Mouse (Mus musculus): ENCODE results near the gene March6.

March6 gene

GRCm38 (mm10) chr15:31543246-31543645 lies 12.4 kb upstream of the March6 start:
- no peak for DNase-seq (ENCODE audit: low read depth in 1 of 2, low spot score in 2 of 2)

DNA sequence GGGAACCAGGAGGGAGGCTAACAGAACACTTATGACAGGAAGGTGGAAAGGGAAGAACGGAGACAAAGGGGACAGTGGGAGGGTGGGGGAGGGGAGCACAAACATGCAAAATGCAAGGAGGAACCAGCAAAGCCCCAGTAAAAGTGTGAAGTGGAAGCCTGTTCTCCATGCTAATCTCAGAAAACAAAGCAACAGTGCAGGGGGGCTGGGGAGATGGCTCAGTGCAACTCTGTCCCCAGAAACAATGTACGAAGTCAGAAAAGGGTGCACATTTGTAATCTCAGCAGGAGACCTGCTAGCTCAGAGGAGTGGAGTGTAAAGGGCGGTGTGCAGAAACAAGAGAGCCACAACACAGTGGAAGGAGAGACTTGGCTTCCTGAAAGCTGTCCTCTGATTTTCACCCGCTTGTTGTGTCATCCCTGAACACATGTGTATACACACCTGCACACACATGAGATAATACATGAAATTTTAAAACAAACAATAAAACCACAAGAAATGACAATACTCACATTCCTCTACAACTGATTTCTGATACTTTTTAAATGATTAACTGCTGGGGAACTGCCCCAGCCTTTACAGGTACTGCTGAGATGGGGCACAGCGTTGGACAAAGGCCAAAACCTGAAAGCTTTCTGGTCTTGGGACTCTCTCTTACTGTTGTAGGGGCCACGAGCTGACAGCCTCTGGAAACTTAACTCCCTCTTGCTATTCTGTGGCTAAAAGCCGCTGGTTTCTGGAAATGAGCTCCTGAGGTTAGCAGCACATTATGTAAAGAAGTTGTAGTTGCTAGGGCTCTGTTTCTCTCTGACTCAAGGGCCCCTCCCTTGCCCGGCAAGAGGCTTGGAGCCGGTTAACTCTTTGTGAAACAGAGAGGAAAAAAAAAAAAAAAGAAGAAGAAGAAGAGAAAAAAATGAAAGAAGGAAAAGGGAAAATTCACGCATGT lies 11.4 kb upstream of the March6 start:
- DNase-seq (ENCODE audit: low read depth in 1 of 2, low spot score in 2 of 2) = no peak

GRCm38 (mm10) chr15:31540513-31540802 lies 9.6 kb upstream of the March6 start:
- DNase-seq (ENCODE audit: low read depth in 1 of 2, low spot score in 2 of 2) = no peak

- no peak for DNase-seq (ENCODE audit: low read depth in 1 of 2, low spot score in 2 of 2)
Measured at GRCm38 (mm10) chr15:31539643-31540512, 9.0 kb upstream of the March6 start.

DNA sequence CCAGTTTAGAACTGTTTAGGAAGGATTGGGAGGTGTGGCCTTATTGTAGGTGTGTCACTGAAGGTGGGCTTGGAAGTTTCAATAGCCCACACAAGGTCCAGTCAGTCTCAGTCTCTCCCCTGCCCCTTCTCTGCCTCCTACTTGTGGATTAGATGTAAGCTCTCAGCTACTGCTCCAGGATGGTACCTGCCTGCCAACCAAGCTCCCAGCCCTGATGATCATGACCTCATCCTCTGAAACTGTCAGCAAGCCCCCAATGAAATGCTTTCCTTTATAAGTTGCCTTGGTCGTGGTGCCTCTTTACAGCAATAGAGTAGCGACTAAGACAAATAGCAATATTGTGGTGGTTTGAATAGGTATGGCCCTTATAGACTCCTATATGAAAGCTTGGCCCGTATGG lies 7.5 kb upstream of the March6 start:
- no peak for DNase-seq (ENCODE audit: low read depth in 1 of 2, low spot score in 2 of 2)

GRCm38 (mm10) chr15:31537706-31538105 lies 6.9 kb upstream of the March6 start:
- DNase-seq (ENCODE audit: low read depth in 1 of 2, low spot score in 2 of 2) = no peak

DNA sequence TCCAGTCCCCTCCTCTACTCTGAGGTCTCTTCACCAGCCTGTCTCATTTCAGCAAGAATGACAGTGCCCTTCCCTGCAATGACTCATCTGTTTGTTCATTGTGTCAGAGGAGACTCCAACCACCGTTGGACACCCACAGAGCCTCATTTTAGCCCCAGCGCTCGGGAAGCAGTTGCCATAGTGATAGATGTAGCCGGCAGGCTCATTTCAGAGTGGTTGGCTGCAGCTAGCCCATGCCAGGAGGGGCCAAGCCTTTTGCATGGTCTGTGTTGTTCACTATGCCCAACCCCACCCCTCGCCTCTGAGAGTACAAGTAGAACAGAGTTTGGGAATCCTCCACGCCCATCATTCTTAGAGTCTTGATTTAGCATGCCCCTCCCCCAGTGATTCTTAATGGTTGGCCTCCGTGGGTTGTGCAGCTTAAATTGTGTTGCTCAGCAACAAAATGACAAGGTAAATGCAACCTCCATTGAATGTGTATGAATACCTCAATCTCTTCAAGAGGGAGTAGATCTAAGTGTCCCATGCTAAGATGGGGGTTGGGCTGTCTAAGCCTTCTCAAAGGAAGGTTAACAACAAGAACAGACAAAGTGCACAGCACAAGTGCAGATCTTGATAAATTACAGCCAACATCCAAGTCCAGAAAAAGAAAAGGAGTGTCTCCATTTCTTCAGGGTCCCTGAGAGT lies 5.3 kb upstream of the March6 start:
- DNase-seq (ENCODE audit: low read depth in 1 of 2, low spot score in 2 of 2) = no peak

DNA sequence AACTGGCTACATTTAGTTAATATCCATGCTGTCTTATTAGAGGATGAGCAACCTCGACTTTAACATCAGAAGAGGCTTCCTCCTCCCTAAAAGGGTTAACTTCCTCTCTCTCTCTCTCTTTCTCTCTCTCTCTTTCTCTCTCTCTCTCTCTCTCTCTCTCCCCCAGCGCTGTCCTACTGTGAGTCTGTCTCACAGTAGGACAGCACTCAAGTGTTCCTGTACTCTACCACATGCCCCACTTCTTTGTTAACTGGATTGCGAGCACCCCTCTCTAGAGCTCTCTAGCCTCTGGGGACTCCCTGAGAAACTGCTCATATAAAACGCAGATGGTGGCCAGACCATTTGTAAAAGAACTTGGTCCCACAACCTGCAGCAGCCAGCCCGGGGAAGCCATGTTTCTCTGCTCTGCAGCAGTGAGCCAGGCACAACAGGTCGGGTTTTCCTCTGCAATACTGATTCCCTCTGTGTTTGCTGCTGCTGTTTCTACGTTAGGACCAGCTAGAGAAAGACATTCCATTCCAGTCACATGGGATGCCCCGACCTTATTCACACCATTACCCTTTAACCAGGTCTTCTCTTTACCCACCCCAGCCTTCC lies 4.5 kb upstream of the March6 start:
- no peak for DNase-seq (ENCODE audit: low read depth in 1 of 2, low spot score in 2 of 2)

- DNase-seq (ENCODE audit: low read depth in 1 of 2, low spot score in 2 of 2) = no peak
Measured at GRCm38 (mm10) chr15:31534421-31535258, 3.8 kb upstream of the March6 start.

DNA sequence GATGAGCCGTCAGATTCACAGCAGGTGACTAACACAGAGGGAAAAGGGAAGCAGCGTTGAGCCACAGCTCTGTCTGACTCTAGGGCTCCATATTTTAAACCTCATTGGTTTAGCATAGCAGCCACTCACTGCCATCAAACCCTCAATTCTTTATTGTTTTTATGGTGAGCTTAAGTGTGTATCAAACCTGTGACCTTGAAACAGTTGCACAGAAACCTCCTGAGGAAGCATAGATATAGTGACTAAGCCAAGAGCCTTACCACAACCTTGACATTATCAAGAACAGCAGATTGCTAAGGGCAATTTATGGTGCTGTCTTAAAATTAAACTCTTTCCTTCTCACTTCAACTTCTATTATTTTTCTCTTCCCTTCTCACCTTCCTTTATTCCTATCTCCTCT lies 2.7 kb upstream of the March6 start:
- no peak for DNase-seq (ENCODE audit: low read depth in 1 of 2, low spot score in 2 of 2)

DNA sequence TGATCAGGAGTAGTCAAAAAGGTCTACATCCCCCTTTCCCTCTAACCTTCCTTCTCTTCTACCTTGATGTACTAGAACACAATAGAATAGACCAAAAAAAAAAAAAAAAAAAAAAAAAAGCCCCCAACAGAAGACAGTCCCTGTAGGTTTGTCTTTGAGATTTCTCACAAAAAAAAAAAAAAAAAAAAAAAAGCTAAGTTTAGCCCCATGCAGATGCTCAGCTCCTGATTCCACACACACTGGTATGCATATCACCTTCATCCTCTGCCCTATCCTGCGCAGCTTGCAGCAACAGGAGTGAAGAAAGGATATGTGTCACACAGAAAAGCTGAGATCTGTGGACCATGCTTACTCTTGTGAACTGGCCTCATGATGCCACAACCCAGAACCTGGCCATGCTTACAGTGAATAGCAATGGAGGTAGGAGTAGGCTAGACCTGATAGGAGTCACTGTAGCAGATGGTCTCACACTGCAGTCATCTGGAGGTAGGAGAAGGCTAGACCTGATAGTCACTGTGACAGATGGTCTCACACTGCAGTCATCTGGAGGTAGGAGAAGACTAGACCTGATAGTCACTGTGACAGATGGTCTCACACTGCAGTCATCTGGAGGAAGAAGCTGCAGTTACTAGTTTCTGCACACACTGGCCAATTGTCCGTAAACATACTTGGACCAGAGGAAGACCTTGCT lies 1.6 kb upstream of the March6 start:
- no peak for DNase-seq (ENCODE audit: low read depth in 1 of 2, low spot score in 2 of 2)

- no peak for DNase-seq (ENCODE audit: low read depth in 1 of 2, low spot score in 2 of 2)
Measured at GRCm38 (mm10) chr15:31531446-31532330, 835 bp upstream of the March6 start.

- DNase-seq (ENCODE audit: low read depth in 1 of 2, low spot score in 2 of 2) = no peak
Measured at GRCm38 (mm10) chr15:31529811-31530658, 818 bp downstream of the March6 start.

DNA sequence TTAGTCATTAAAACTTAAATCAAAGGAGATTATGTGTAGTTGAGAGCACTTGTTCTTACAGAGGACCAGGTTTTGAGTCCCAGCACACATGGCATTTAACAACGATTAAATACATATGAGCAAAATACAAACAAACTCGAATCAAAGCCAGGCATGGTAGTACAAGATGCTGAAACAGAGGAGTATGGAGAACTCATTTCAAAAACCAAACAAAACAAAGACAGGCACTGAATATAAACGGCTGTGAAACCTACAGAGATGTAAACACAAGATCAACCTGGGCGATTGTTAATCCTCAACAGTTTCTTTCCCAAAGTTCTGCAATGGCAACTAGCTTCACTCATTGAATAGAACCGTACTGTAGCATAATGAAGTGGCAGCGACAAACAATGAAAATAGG lies 1.8 kb downstream of the March6 start:
- DNase-seq (ENCODE audit: low read depth in 1 of 2, low spot score in 2 of 2) = no peak

DNA sequence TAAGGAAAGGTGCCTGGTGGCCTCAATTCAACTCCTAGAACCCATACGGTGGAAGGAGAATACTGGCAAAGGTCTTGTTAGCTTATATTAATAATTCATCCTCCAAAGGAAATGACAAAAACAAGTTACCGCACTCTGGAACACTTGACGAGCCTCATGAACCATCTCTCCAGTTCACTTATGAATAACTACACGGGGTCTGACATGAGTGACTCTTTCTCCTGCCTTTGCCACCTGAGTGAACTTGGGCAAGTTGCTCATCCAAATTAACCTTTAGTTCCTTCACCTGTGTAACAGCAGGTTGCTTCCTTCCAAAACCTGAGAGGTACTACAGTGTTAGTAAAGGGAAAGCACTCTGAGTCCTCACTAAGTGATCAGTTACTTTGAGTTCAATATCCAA lies 2.4 kb downstream of the March6 start:
- DNase-seq (ENCODE audit: low read depth in 1 of 2, low spot score in 2 of 2) = no peak

- no peak for DNase-seq (ENCODE audit: low read depth in 1 of 2, low spot score in 2 of 2)
Measured at GRCm38 (mm10) chr15:31526463-31526862, 4.4 kb downstream of the March6 start.

DNA sequence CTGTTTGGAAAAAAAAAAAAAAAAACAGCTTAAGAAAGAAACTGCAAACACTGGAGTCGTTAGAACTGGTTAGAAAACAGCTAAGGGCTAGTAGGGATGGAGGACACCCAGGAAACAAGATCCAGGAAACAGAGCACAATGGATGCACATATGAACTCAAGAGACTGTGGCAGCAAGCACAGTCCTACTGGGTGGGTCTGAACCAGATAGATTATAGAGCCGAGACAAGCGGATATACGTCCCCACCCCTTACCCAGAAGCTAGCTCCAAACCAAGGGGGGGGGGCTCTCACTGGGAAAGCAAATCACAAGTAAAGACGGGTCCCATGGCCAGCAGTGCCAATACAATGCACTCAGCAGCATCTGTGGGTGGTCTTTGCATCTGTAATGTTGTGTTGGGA lies 11.9 kb downstream of the March6 start:
- DNase-seq (ENCODE audit: low read depth in 1 of 2, low spot score in 2 of 2) = no peak

- DNase-seq (ENCODE audit: low read depth in 1 of 2, low spot score in 2 of 2) = no peak
Measured at GRCm38 (mm10) chr15:31518371-31518770, 12.5 kb downstream of the March6 start.

All from monocyte, adult 2 months (primary cell).